22 mouse cellular contexts compared by ENCODE assay signal in the genomic region with DNA sequence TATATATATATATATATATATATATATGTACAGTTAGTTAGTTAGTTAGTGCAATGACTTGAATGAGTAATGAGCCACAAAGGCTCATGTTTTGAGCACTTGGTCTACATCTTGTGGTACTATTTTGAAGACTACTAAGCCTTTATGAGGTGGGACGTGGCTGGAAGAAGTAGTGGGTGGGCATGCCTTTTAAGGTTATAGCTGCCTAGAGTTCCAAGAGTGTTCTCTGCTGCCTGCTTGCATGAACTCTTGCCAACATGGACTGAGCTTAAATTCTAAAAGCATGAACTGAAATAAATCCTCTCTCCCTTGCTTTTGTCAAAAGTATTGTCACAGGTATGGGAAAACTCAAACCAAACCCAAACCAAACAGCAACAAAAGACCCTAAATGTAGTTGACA.
"Had no signal": no experiment of that assay in that cellular context is flagged by ENCODE, and none has a peak within 500 bp of the region (broad histone marks: within the 10 kb centered on the region; RNA-seq: fewer than 3 reads in every experiment).

No protein-coding gene starts in this region.

- ATAC-seq: hindbrain, embryonic 16.5 days; hindbrain, postnatal 0 days; inflammation-experienced regulatory T-cells, adult 6 months; intestine, embryonic 15.5 days; intestine, embryonic 16.5 days; intestine, postnatal 0 days had no signal

- DNase-seq: heart, postnatal 10 days; heart, postnatal 14 days; heart, postnatal 36 days; heart, postnatal 4 days; kidney, adult 11 months; kidney, adult 18-20 months; kidney, adult 2 months; kidney, adult 8-10 months; kidney, adult 9 months; kidney, postnatal 10 days; kidney, postnatal 14 days; kidney, postnatal 25 days; kidney, postnatal 36 days; kidney, postnatal 4 days; layer of hippocampus, adult 9-11 months; layer of hippocampus, postnatal 36 days had no signal
